Mouse (Mus musculus): Measurements from ENCODE around the gene Uhrf1bp1l. TPM values are rescaled to one million over a fixed set of nuclear protein-coding genes. Genes with fewer than 3 reads are reported as not detected.

Gene Uhrf1bp1l
- total and polyA plus RNA-seq, 3 experiments, result 7.2 to 61.0 (median 20.9) TPM

GRCm38 (mm10) chr10:89838834-89839233 lies 94.0 kb downstream of the Uhrf1bp1l start:
- no peak for TF ChIP-seq CTCF (IDR thresholded peaks at IDR 0.05; ENCODE audit: low read depth, low read length)
- no peaks in the 10 kb centered on the region for H3K4me1 ChIP-seq (ENCODE audit: insufficient read depth, low read depth, low read length)
- no peak overlapping the region for H3K4me3 ChIP-seq (ENCODE audit: low read depth, low read length)
- ATAC-seq (ENCODE audit: extremely low read depth, insufficient number of reproducible peaks, low FRiP score, poor library complexity, severe bottlenecking) (no peak), DNase-seq (ENCODE audit: low spot score) (no peak)
- H3K36me3 ChIP-seq (replicated peaks), result no peaks in the 10 kb centered on the region
- H3K27me3 ChIP-seq (ENCODE audit: insufficient read depth, low read length), result no peaks in the 10 kb centered on the region
- H3K9me3 ChIP-seq (replicated peaks), result no peaks in the 10 kb centered on the region

- no peak for ATAC-seq (ENCODE audit: extremely low read depth, insufficient number of reproducible peaks, low FRiP score, poor library complexity, severe bottlenecking)
- H3K9me3 ChIP-seq (replicated peaks), result 0 out of 2 replicates have a peak, but pooled peaks cover 2% of the 10 kb centered on the region
- no peak for DNase-seq (ENCODE audit: low spot score)
- no peaks in the 10 kb centered on the region for H3K4me1 ChIP-seq (ENCODE audit: insufficient read depth, low read depth, low read length)
- no peaks in the 10 kb centered on the region for H3K36me3 ChIP-seq (replicated peaks)
- TF ChIP-seq TAL1 (conservative IDR thresholded peaks at IDR 0.05; ENCODE audit: low read depth, low read length), result no peak
- no peak overlapping the region for H3K4me3 ChIP-seq (ENCODE audit: low read depth, low read length)
- no peaks in the 10 kb centered on the region for H3K27me3 ChIP-seq (ENCODE audit: insufficient read depth, low read length)
Measured at GRCm38 (mm10) chr10:89850951-89851350, 106.2 kb downstream of the Uhrf1bp1l start.

- no peaks in the 10 kb centered on the region for H3K9me3 ChIP-seq (replicated peaks)
- H3K27me3 ChIP-seq (ENCODE audit: insufficient read depth, low read length), result no peaks in the 10 kb centered on the region
- DNase-seq (ENCODE audit: low spot score) (no peak), ATAC-seq (ENCODE audit: extremely low read depth, insufficient number of reproducible peaks, low FRiP score, poor library complexity, severe bottlenecking) (no peak)
- no peaks in the 10 kb centered on the region for H3K4me1 ChIP-seq (ENCODE audit: insufficient read depth, low read depth, low read length)
- no peak overlapping the region for H3K4me3 ChIP-seq (ENCODE audit: low read depth, low read length)
- TF ChIP-seq CTCF (IDR thresholded peaks at IDR 0.05; ENCODE audit: low read depth, low read length), result no peak
- no peak for TF ChIP-seq POLR2AphosphoS5 (IDR thresholded peaks at IDR 0.05; ENCODE audit: insufficient replicate concordance, low read depth, low read length)
- TF ChIP-seq TAL1 (conservative IDR thresholded peaks at IDR 0.05; ENCODE audit: low read depth, low read length), result no peak
- TF ChIP-seq GATA2 (IDR thresholded peaks at IDR 0.05; ENCODE audit: borderline replicate concordance, low read depth, low read length), result no peak
- TF ChIP-seq GATA1 (IDR thresholded peaks at IDR 0.05; ENCODE audit: borderline replicate concordance, low read length), result no peak
- H3K36me3 ChIP-seq (replicated peaks), result no peaks in the 10 kb centered on the region
Measured at GRCm38 (mm10) chr10:89855251-89855875, 110.6 kb downstream of the Uhrf1bp1l start.

GRCm38 (mm10) chr10:89856286-89856685 lies 111.5 kb downstream of the Uhrf1bp1l start:
- no peak for DNase-seq (ENCODE audit: low spot score)
- H3K4me1 ChIP-seq (ENCODE audit: insufficient read depth, low read depth, low read length), result no peaks in the 10 kb centered on the region
- no peaks in the 10 kb centered on the region for H3K9me3 ChIP-seq (replicated peaks)
- TF ChIP-seq GATA2 (IDR thresholded peaks at IDR 0.05; ENCODE audit: borderline replicate concordance, low read depth, low read length), result no peak
- no peak for TF ChIP-seq GATA1 (IDR thresholded peaks at IDR 0.05; ENCODE audit: borderline replicate concordance, low read length)
- no peak for TF ChIP-seq CTCF (IDR thresholded peaks at IDR 0.05; ENCODE audit: low read depth, low read length)
- no peak for TF ChIP-seq TAL1 (conservative IDR thresholded peaks at IDR 0.05; ENCODE audit: low read depth, low read length)
- no peak for TF ChIP-seq POLR2AphosphoS5 (IDR thresholded peaks at IDR 0.05; ENCODE audit: insufficient replicate concordance, low read depth, low read length)
- H3K36me3 ChIP-seq (replicated peaks), result no peaks in the 10 kb centered on the region
- ATAC-seq (ENCODE audit: extremely low read depth, insufficient number of reproducible peaks, low FRiP score, poor library complexity, severe bottlenecking), result no peak
- no peaks in the 10 kb centered on the region for H3K27me3 ChIP-seq (ENCODE audit: insufficient read depth, low read length)
- H3K4me3 ChIP-seq (ENCODE audit: low read depth, low read length), result no peak overlapping the region

- DNase-seq (ENCODE audit: low spot score) (no peak), ATAC-seq (ENCODE audit: extremely low read depth, insufficient number of reproducible peaks, low FRiP score, poor library complexity, severe bottlenecking) (no peak)
- H3K36me3 ChIP-seq (replicated peaks), result no peaks in the 10 kb centered on the region
- peaks cover 3% of the 10 kb centered on the region for H3K9me3 ChIP-seq (replicated peaks)
- no peaks in the 10 kb centered on the region for H3K27me3 ChIP-seq (ENCODE audit: insufficient read depth, low read length)
- H3K4me1 ChIP-seq (ENCODE audit: insufficient read depth, low read depth, low read length), result no peaks in the 10 kb centered on the region
- no peak overlapping the region for H3K4me3 ChIP-seq (ENCODE audit: low read depth, low read length)
- TF ChIP-seq GATA2 (IDR thresholded peaks at IDR 0.05; ENCODE audit: borderline replicate concordance, low read depth, low read length) (no peak), CTCF (IDR thresholded peaks at IDR 0.05; ENCODE audit: low read depth, low read length) (no peak), GATA1 (IDR thresholded peaks at IDR 0.05; ENCODE audit: borderline replicate concordance, low read length) (no peak), TAL1 (conservative IDR thresholded peaks at IDR 0.05; ENCODE audit: low read depth, low read length) (no peak), POLR2AphosphoS5 (IDR thresholded peaks at IDR 0.05; ENCODE audit: insufficient replicate concordance, low read depth, low read length) (no peak)
Measured at GRCm38 (mm10) chr10:89868211-89868610, 123.4 kb downstream of the Uhrf1bp1l start.

- no peaks in the 10 kb centered on the region for H3K36me3 ChIP-seq (replicated peaks)
- no peaks in the 10 kb centered on the region for H3K4me1 ChIP-seq (ENCODE audit: insufficient read depth, low read depth, low read length)
- H3K4me3 ChIP-seq (ENCODE audit: low read depth, low read length), result no peak overlapping the region
- H3K27me3 ChIP-seq (ENCODE audit: insufficient read depth, low read length), result no peaks in the 10 kb centered on the region
- H3K9me3 ChIP-seq (replicated peaks), result peaks cover 4% of the 10 kb centered on the region
- TF ChIP-seq TAL1 (conservative IDR thresholded peaks at IDR 0.05; ENCODE audit: low read depth, low read length) (no peak), GATA1 (IDR thresholded peaks at IDR 0.05; ENCODE audit: borderline replicate concordance, low read length) (no peak), CTCF (IDR thresholded peaks at IDR 0.05; ENCODE audit: low read depth, low read length) (no peak)
- DNase-seq (ENCODE audit: low spot score) (no peak), ATAC-seq (ENCODE audit: extremely low read depth, insufficient number of reproducible peaks, low FRiP score, poor library complexity, severe bottlenecking) (no peak)
Measured at GRCm38 (mm10) chr10:89868836-89869235, 124.0 kb downstream of the Uhrf1bp1l start.

Other genes with a start within 250 kb of the Uhrf1bp1l start
- gene Nr1h4, start 211.4 kb upstream of the Uhrf1bp1l start, total RNA-seq (2014; fragmentation: Nextera tagmentation), result not detected in 2 replicates
- not detected in 2 replicates for gene Nr1h4, start 211.4 kb upstream of the Uhrf1bp1l start, total RNA-seq (2017)
- gene Nr1h4, start 211.4 kb upstream of the Uhrf1bp1l start, polyA plus RNA-seq (2012), result not detected in 2 replicates
- not detected in 2 replicates for gene Slc17a8, start 123.7 kb upstream of the Uhrf1bp1l start, total RNA-seq (2014; fragmentation: Nextera tagmentation)
- 0.05 and 0.06 TPM in 2 replicates for gene Slc17a8, start 123.7 kb upstream of the Uhrf1bp1l start, total RNA-seq (2017)
- not detected in 2 replicates for gene Slc17a8, start 123.7 kb upstream of the Uhrf1bp1l start, polyA plus RNA-seq (2012)
- 38.1 and 40.4 TPM in 2 replicates for gene Scyl2, start 58.7 kb upstream of the Uhrf1bp1l start, total RNA-seq (2014; fragmentation: Nextera tagmentation)
- 35.1 and 37.2 TPM in 2 replicates for gene Scyl2, start 58.7 kb upstream of the Uhrf1bp1l start, total RNA-seq (2017)
- 4.9 and 6.8 TPM in 2 replicates for gene Scyl2, start 58.7 kb upstream of the Uhrf1bp1l start, polyA plus RNA-seq (2012)
- 18.9 and 22.5 TPM in 2 replicates for gene Actr6, start 12.7 kb upstream of the Uhrf1bp1l start, total RNA-seq (2014; fragmentation: Nextera tagmentation)
- 26.4 and 28.2 TPM in 2 replicates for gene Actr6, start 12.7 kb upstream of the Uhrf1bp1l start, total RNA-seq (2017)
- gene Actr6, start 12.7 kb upstream of the Uhrf1bp1l start, polyA plus RNA-seq (2012), result 0.41 and 0.60 TPM in 2 replicates
- not detected in 2 replicates for gene Anks1b, start 128.5 kb downstream of the Uhrf1bp1l start, total RNA-seq (2014; fragmentation: Nextera tagmentation)
- gene Anks1b, start 128.5 kb downstream of the Uhrf1bp1l start, total RNA-seq (2017), result 0.11 and 0.17 TPM in 2 replicates
- gene Anks1b, start 128.5 kb downstream of the Uhrf1bp1l start, polyA plus RNA-seq (2012), result not detected in 2 replicates